Mouse (Mus musculus): ENCODE measurements around the gene Vac14. TPM values are rescaled to one million over a fixed set of nuclear protein-coding genes. Genes with fewer than 3 reads are reported as not detected.

Vac14 gene
- polyA plus RNA-seq, 1 experiment from 2014 or later: 24.1 TPM

DNA sequence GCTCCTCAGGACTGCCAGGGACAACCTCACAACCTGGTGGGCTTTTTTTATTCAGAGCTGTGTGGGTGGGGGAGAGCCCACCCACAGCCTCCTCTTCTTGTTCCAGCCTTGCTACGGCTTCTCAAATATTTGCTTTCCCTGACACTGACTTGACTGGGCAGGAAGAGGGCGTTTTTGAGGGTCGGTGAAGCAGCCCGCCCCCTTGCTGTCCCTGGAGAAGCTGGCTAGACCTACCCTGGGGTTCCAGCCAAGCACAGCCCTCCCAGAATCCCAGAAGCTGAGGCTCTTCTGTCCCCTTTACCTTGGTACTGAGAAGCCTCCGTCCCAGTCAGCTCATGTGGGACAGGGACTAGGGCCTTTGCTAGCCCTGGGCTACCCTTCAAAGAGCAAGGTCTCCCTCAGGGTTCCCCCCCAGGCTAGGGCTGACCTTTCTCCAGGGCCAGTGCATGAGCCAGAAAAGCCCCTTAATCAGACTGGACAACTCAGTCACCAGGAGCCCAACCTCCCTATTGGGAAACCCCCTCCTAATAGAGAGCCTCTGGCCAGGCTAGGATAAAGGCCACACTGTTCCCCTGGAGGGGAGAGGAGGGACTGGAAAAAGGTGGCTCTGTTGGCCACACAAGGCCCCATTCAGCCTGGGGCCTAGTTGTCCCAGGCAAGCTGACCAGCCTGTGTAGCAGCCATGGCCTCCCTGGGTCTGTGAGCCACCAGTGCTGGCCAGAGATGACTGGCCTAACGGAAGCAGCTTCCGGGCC, 106.9 kb downstream of the Vac14 start:
- Histone ChIP-seq H3K4me3 (no peak overlapping the region), H3K4me2 (no peak overlapping the region; the same call in 1 of the 2 replicates), H3K27ac (ENCODE audit: poor library complexity, severe bottlenecking) (peak overlapping the region; percentile 47; the same call in 1 of the 2 replicates), H3K4me1 (replicated peaks) (peaks cover 52% of the 10 kb centered on the region), H3K9me3 (replicated peaks) (no peaks in the 10 kb centered on the region), H3K9ac (peak overlapping the region; percentile 34; the same call in 1 of the 2 replicates), H3K36me3 (peaks cover 54% of the 10 kb centered on the region), H3K27me3 (replicated peaks) (no peaks in the 10 kb centered on the region)
- no peak for ATAC-seq (ENCODE audit: insufficient number of reproducible peaks, low FRiP score)
- 41% methylated on average over 7 of the region's 7 CpGs for WGBS

DNA sequence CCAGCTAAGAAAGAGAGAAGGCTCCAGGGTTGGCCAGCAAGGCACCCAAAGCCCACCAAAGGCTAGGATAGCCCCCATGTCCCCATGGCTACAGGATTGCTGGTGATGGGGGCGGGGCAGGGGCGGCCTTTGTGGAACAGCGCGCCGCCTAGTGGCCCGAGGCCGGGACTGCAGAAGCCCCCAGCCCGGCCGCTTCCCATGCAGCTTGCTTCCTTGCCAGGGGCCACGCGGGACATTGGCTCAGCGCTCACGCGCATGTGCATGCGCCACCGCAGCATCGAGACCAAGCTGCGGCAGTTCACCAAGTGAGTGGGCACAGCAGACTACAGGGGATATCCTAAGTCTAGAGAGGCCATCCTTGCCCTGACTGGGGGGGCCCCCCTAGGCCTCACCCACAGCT, 108.5 kb downstream of the Vac14 start:
- H3K9ac ChIP-seq: no peak overlapping the region
- H3K27ac ChIP-seq (ENCODE audit: poor library complexity, severe bottlenecking): no peak overlapping the region
- no peak overlapping the region for H3K4me3 ChIP-seq
- H3K4me2 ChIP-seq: no peak overlapping the region
- no peaks in the 10 kb centered on the region for H3K9me3 ChIP-seq (replicated peaks)
- WGBS: 16% methylated on average over 18 of the region's 18 CpGs
- ATAC-seq (ENCODE audit: insufficient number of reproducible peaks, low FRiP score): 0 out of 2 replicates have a peak, but pooled peaks have one; percentile 9
- peaks cover 45% of the 10 kb centered on the region for H3K4me1 ChIP-seq (replicated peaks)
- peaks cover 70% of the 10 kb centered on the region for H3K36me3 ChIP-seq
- H3K27me3 ChIP-seq (replicated peaks): no peaks in the 10 kb centered on the region

DNA sequence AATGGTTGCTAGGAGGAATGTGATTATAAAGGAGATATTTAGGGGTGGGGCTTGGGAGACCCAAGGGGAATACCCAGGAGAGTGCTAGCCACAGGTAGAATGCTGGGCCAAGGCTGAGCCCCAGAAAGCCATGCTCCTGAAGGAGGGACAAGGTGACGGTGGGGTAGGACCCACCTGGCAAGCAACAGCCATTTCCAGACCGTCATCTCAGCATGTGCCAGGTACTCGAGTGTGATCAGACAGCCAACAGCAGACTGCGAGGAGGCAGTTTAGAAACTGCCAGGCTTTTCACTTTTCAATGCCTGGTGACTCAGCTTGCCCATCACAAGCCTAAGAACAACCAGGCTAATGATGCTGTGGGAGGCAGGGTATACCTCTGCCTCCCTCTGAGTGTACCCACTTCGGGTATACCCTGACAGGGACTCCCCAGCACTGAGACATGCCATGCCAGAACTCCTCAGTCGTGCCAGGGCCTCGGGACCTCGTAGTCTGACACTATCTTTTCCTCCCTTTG, 113.0 kb downstream of the Vac14 start:
- WGBS: 86% methylated on average over 8 of the region's 8 CpGs
- peaks cover 4% of the 10 kb centered on the region for H3K4me1 ChIP-seq (replicated peaks)
- no peaks in the 10 kb centered on the region for H3K9me3 ChIP-seq (replicated peaks)
- peaks cover 94% of the 10 kb centered on the region for H3K36me3 ChIP-seq
- H3K4me2 ChIP-seq: no peak overlapping the region
- H3K27me3 ChIP-seq (replicated peaks): no peaks in the 10 kb centered on the region
- no peak overlapping the region for H3K4me3 ChIP-seq
- ATAC-seq (ENCODE audit: insufficient number of reproducible peaks, low FRiP score): no peak
- H3K27ac ChIP-seq (ENCODE audit: poor library complexity, severe bottlenecking): no peak overlapping the region
- H3K9ac ChIP-seq: no peak overlapping the region

DNA sequence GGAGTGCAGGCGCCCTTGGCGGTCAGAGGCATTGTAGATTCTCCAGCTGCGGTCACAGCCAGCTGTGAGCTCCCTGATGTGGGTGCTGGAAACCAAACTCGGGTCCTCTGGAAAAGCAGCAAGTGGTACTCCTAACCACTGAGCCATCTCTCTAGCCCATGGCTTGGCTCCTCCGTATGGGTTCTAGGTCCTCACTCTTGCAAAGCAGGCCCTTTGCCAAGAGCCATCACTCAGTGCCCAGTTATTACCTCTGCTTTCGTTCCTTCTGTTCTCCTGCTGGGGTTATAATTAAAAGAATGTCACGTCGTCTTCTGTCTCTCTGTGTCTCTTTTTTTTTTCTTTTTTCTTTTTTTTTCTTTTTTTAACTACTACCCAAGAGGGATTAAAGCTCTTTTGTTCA, 114.7 kb downstream of the Vac14 start:
- WGBS: 90% methylated on average over 8 of the region's 8 CpGs

DNA sequence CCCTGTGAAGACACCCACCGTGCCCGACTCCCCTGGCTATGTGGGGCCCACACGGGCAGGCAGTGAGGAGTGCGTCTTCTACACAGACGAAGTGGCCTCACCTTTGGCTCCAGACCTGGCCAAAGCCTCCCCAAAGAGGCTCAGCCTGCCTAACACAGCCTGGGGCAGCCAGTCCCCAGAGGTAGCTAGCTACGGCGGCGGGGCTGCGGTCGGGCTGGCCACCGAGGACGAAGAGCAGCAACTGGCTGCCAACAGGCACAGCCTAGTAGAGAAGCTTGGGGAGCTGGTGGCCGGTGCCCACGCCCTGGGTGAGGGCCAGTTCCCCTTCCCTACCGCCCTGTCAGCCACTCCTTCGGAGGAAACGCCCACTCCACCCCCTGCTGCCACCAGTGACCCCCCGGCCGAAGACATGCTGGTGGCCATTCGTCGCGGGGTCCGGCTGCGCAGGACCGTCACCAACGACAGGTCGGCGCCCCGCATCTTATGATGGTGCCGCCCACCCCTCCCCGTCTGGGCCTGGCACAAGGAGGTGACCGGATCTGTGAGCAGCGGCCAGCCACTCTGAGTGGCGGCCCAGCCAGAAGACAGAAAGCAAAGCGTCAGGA, 120.3 kb downstream of the Vac14 start:
- H3K4me3 ChIP-seq: no peak overlapping the region
- H3K9me3 ChIP-seq (replicated peaks): no peaks in the 10 kb centered on the region
- H3K27me3 ChIP-seq (replicated peaks): no peaks in the 10 kb centered on the region
- no peak overlapping the region for H3K4me2 ChIP-seq
- H3K27ac ChIP-seq (ENCODE audit: poor library complexity, severe bottlenecking): no peak overlapping the region
- H3K9ac ChIP-seq: no peak overlapping the region
- H3K36me3 ChIP-seq: peaks cover 69% of the 10 kb centered on the region
- WGBS: 90% methylated on average over 35 of the region's 35 CpGs
- H3K4me1 ChIP-seq (replicated peaks): no peaks in the 10 kb centered on the region
- ATAC-seq (ENCODE audit: insufficient number of reproducible peaks, low FRiP score): no peak

More for the DNA sequence above, 114.7 kb downstream of the Vac14 start:
- no peak for ATAC-seq (ENCODE audit: insufficient number of reproducible peaks, low FRiP score)
- H3K27me3 ChIP-seq (replicated peaks): no peaks in the 10 kb centered on the region
- H3K9ac ChIP-seq: no peak overlapping the region
- H3K9me3 ChIP-seq (replicated peaks): no peaks in the 10 kb centered on the region
- no peak overlapping the region for H3K27ac ChIP-seq (ENCODE audit: poor library complexity, severe bottlenecking)
- peaks cover 94% of the 10 kb centered on the region for H3K36me3 ChIP-seq
- no peaks in the 10 kb centered on the region for H3K4me1 ChIP-seq (replicated peaks)
- H3K4me3 ChIP-seq: no peak overlapping the region
- no peak overlapping the region for H3K4me2 ChIP-seq

DNA sequence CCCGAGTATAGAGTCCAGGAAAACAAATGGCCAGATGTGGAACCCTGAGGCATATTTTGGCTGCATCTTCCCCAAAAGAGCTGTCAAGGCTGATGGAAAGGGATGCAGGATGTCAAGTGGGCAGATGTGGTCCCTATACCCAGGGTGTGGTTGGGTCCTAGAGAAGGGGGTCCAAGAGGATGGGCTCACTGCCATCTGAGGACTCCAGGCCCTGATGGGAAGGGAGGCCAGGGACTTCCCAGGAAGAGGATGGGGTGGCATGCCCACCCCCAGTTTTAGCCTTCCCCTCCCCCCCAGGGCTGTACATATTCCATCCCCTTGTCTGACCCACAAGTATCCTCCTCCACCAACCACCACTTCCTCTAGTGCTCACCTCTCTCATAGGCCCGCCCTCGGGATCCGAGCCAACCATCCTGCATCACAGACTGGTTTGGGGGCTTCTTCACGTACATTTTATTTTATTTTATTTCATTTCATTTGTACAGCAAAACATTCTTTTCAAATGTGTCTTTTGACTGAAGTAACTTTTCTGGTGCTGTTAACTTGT, 122.3 kb downstream of the Vac14 start:
- no peak for ATAC-seq (ENCODE audit: insufficient number of reproducible peaks, low FRiP score)
- Histone ChIP-seq H3K9me3 (replicated peaks) (no peaks in the 10 kb centered on the region), H3K4me1 (replicated peaks) (peaks cover 10% of the 10 kb centered on the region; the same call in 1 of the 2 replicates), H3K4me2 (no peak overlapping the region), H3K27me3 (replicated peaks) (no peaks in the 10 kb centered on the region), H3K36me3 (peaks cover 52% of the 10 kb centered on the region), H3K27ac (ENCODE audit: poor library complexity, severe bottlenecking) (no peak overlapping the region), H3K9ac (no peak overlapping the region), H3K4me3 (no peak overlapping the region)
- WGBS: 81% methylated on average over 5 of the region's 5 CpGs

DNA sequence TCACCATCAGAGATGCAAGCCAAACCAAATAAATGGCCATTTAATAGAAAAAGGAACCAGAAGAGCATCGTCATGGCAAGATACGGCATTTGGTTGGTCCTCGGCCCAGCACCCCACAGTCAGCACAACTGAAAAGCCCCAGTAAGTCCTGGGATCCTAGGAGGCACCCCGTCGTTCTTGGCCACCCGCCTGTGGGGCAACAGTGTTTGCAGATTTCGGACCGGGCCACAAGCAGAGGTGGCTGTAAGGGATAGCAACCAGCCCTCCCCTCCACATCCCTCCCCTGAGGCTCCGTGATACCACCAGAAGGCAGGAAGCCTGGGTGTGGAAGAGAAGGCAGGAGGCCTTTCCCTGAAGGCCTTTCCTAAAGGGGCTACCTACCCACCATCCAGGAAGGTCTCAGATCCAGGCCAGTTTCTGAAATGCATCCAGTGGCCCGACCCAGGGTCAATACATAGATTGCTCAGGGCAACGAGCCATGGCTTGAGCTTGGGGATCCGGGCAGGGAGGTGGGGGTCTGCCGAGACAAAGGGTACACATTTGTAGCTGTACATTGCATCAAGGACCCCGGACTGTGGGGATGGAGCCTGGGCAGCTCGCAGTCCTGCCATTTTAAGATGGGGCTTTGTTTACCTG, 123.5 kb downstream of the Vac14 start:
- no peaks in the 10 kb centered on the region for H3K9me3 ChIP-seq (replicated peaks)
- no peak overlapping the region for H3K4me2 ChIP-seq
- H3K9ac ChIP-seq: no peak overlapping the region
- no peak overlapping the region for H3K4me3 ChIP-seq
- 75% methylated on average over 15 of the region's 15 CpGs for WGBS
- no peaks in the 10 kb centered on the region for H3K27me3 ChIP-seq (replicated peaks)
- H3K36me3 ChIP-seq: peaks cover 40% of the 10 kb centered on the region
- peaks cover 10% of the 10 kb centered on the region; the same call in 1 of the 2 replicates for H3K4me1 ChIP-seq (replicated peaks)
- ATAC-seq (ENCODE audit: insufficient number of reproducible peaks, low FRiP score): no peak
- no peak overlapping the region for H3K27ac ChIP-seq (ENCODE audit: poor library complexity, severe bottlenecking)

DNA sequence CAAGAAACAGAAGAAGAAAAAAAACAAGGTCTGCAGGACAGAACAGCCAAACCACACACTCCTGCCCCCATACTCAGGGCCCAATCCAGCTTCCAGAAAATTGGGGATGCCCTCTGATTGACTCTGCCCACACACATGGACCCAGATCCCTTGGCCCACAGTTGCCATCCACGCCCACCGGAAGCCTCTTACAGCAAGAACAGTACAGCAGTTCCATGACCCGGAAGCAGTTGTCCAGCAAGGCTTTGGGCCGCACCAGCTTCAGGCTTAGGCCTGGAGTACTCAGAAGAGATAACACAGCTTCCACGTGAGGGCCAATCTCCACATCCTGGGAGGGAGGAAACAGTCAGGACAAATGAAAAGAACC, 124.0 kb downstream of the Vac14 start:
- peaks cover 10% of the 10 kb centered on the region; the same call in 1 of the 2 replicates for H3K4me1 ChIP-seq (replicated peaks)
- H3K9me3 ChIP-seq (replicated peaks): no peaks in the 10 kb centered on the region
- no peaks in the 10 kb centered on the region for H3K27me3 ChIP-seq (replicated peaks)
- H3K9ac ChIP-seq: no peak overlapping the region
- peaks cover 35% of the 10 kb centered on the region for H3K36me3 ChIP-seq
- no peak overlapping the region for H3K4me3 ChIP-seq
- 76% methylated on average over 5 of the region's 5 CpGs for WGBS
- H3K4me2 ChIP-seq: no peak overlapping the region
- H3K27ac ChIP-seq (ENCODE audit: poor library complexity, severe bottlenecking): no peak overlapping the region
- no peak for ATAC-seq (ENCODE audit: insufficient number of reproducible peaks, low FRiP score)

DNA sequence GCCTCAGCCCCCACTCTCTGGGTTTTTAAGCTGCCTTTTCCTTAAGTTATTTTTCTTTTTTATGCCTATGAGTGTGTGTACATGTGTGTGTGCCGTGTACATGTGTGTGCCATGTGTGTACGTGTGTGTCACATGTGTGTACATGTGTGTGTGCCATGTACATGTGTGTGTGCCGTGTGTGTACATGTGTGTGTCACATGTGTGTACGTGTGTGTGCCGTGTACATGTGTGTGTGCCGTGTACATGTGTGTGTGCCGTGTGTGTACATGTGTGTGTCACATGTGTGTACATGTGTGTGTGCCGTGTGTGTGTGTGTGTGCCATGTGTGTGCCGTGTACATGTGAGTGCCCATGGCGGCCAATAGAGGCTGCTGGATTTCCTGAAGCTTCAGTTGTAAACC, 126.8 kb downstream of the Vac14 start:
- Histone ChIP-seq H3K4me2 (no peak overlapping the region), H3K4me1 (replicated peaks) (peaks cover 10% of the 10 kb centered on the region; the same call in 1 of the 2 replicates), H3K9me3 (replicated peaks) (no peaks in the 10 kb centered on the region), H3K27ac (ENCODE audit: poor library complexity, severe bottlenecking) (no peak overlapping the region), H3K4me3 (no peak overlapping the region), H3K36me3 (peaks cover 10% of the 10 kb centered on the region), H3K9ac (no peak overlapping the region), H3K27me3 (replicated peaks) (no peaks in the 10 kb centered on the region)
- ATAC-seq (ENCODE audit: insufficient number of reproducible peaks, low FRiP score): no peak
- WGBS: 85% methylated on average over 10 of the region's 10 CpGs

DNA sequence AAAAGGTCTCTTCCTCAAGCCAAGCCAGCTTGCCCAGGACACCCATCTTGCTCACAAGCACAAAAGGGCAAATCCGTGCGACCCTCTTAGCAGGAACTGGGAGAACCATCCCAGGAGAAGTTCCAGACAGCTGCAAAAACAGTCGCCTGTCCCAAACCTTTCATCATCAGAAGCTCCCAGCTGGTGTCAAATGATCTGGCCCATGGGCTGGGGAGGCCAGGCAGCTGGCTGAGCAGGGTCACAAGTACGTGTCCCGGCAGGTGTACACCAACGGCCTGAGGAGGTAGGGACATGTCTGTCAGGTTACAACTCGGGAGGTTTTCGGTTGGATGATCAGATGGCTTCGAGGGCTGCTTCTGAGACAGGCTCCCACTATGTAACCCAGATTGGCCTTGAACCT, 128.3 kb downstream of the Vac14 start:
- Histone ChIP-seq H3K4me1 (replicated peaks) (peaks cover 10% of the 10 kb centered on the region; the same call in 1 of the 2 replicates), H3K9ac (no peak overlapping the region), H3K4me2 (no peak overlapping the region), H3K36me3 (peaks cover 3% of the 10 kb centered on the region; the same call in 1 of the 2 replicates), H3K9me3 (replicated peaks) (no peaks in the 10 kb centered on the region), H3K4me3 (no peak overlapping the region), H3K27ac (ENCODE audit: poor library complexity, severe bottlenecking) (no peak overlapping the region), H3K27me3 (replicated peaks) (no peaks in the 10 kb centered on the region)
- 60% methylated on average over 9 of the region's 9 CpGs for WGBS
- ATAC-seq (ENCODE audit: insufficient number of reproducible peaks, low FRiP score): no peak

Data from heart, embryonic 12.5 days (tissue).